Mouse (Mus musculus) gastrocnemius, adult 2 months (tissue): Measurements from ENCODE around the gene Dlx5. TPM values are rescaled to one million over a fixed set of nuclear protein-coding genes. Genes with fewer than 3 reads are reported as not detected.

ENCODE experiments used
- DNase-seq: peaks from one replicate; pipeline ENCODE4 v3.0.0; 2022
- H3K27ac ChIP-seq: fragments of 200-600 bp; 2 replicates; pipeline ENCODE4 v1.8.1; 2022; ENCODE audit warnings: mild to moderate bottlenecking
- H3K4me3 ChIP-seq: fragments of 200-600 bp; 2 replicates; pipeline ENCODE4 v1.8.1; 2022; ENCODE audit warnings: mild to moderate bottlenecking, moderate library complexity
- CTCF ChIP-seq: fragments of 200-600 bp; IDR thresholded peaks from 2 replicates; pipeline ENCODE4 v1.8.1; 2022; ENCODE audit warnings: antibody characterized with exemption, mild to moderate bottlenecking, moderate library complexity
- intact Hi-C: fragments of 180-260 bp; cut with DNase I; formaldehyde crosslinking; loops from one replicate; pipeline ENCODE4 v1.15.1; 2025
- total RNA-seq, 2 experiments: library from RNA; stranded (reverse); gene quantifications; 2 replicates each; pipeline ENCODE4 v1.2.3; 2021

The Dlx5 gene
- total RNA-seq, 2 experiments from 2014 or later, result not detected

GRCm38 (mm10) chr6:6873476-6874072, 8.3 kb downstream of the Dlx5 start:
- H3K27ac ChIP-seq, result no peak overlapping the region
- no peak overlapping the region for H3K4me3 ChIP-seq
- DNase-seq, result no peak
- intact Hi-C loops, result no loop called here
- TF ChIP-seq CTCF, result no peak

GRCm38 (mm10) chr6:6872873-6873272, 9.0 kb downstream of the Dlx5 start:
- TF ChIP-seq CTCF, result no peak
- no peak overlapping the region for H3K4me3 ChIP-seq
- intact Hi-C loops, result no loop called here
- DNase-seq, result no peak
- no peak overlapping the region for H3K27ac ChIP-seq

- DNase-seq, result no peak
- no peak for TF ChIP-seq CTCF
- H3K4me3 ChIP-seq, result no peak overlapping the region
- intact Hi-C loops, result no loop called here
- no peak overlapping the region for H3K27ac ChIP-seq
Observed at GRCm38 (mm10) chr6:6871692-6872091, 10.2 kb downstream of the Dlx5 start.

GRCm38 (mm10) chr6:6870876-6871420, 10.9 kb downstream of the Dlx5 start:
- Histone ChIP-seq H3K4me3 (no peak overlapping the region), H3K27ac (no peak overlapping the region)
- no peak for DNase-seq
- intact Hi-C loops, result no loop called here
- no peak for TF ChIP-seq CTCF

GRCm38 (mm10) chr6:6869961-6870800, 11.7 kb downstream of the Dlx5 start:
- DNase-seq, result no peak
- Histone ChIP-seq H3K27ac (no peak overlapping the region), H3K4me3 (no peak overlapping the region)
- intact Hi-C loops, result no loop called here
- no peak for TF ChIP-seq CTCF

- intact Hi-C loops, result no loop called here
- no peak for DNase-seq
- Histone ChIP-seq H3K27ac (no peak overlapping the region), H3K4me3 (no peak overlapping the region)
- TF ChIP-seq CTCF, result no peak
Observed at GRCm38 (mm10) chr6:6869041-6869685, 12.7 kb downstream of the Dlx5 start.

GRCm38 (mm10) chr6:6867031-6867430, 14.9 kb downstream of the Dlx5 start:
- DNase-seq, result no peak
- intact Hi-C loops, result no loop called here
- Histone ChIP-seq H3K27ac (no peak overlapping the region), H3K4me3 (no peak overlapping the region)
- no peak for TF ChIP-seq CTCF

GRCm38 (mm10) chr6:6864441-6865440, 17.1 kb downstream of the Dlx5 start:
- H3K4me3 ChIP-seq, result no peak overlapping the region
- no peak for DNase-seq
- no peak overlapping the region for H3K27ac ChIP-seq
- no peak for TF ChIP-seq CTCF
- intact Hi-C loops, result no loop called here

GRCm38 (mm10) chr6:6863955-6864354, 17.9 kb downstream of the Dlx5 start:
- intact Hi-C loops, result no loop called here
- H3K27ac ChIP-seq, result no peak overlapping the region
- DNase-seq, result no peak
- H3K4me3 ChIP-seq, result peak overlapping the region; percentile 63
- TF ChIP-seq CTCF, result no peak

GRCm38 (mm10) chr6:6863160-6863870, 18.6 kb downstream of the Dlx5 start, which contains the start of gene Dlx6:
Dlx6 (plus strand) TSS chr6:6863334.
- Histone ChIP-seq H3K4me3 (peak within 1 kb of the TSS; percentile 63), H3K27ac (no peak within 1 kb of the TSS)
- no peak for TF ChIP-seq CTCF
- intact Hi-C loops, result no loop called here
- DNase-seq, result no peak

- peak overlapping the region; percentile 63 for H3K4me3 ChIP-seq
- no peak overlapping the region for H3K27ac ChIP-seq
- intact Hi-C loops, result no loop called here
- DNase-seq, result peak; percentile 34
- no peak for TF ChIP-seq CTCF
Observed at GRCm38 (mm10) chr6:6862611-6863010, 19.3 kb downstream of the Dlx5 start.
